Mouse (Mus musculus) adrenal gland, postnatal 4 days (tissue): ENCODE measurements around the gene Aspdh. TPM values are rescaled to one million over a fixed set of nuclear protein-coding genes. Genes with fewer than 3 reads are reported as not detected.
A peak's percentile ranks its signal among the peaks of the same experiment; 100 is the strongest.

Source experiments
- DNase-seq, 2 experiments: peaks; one replicate each; pipeline ENCODE4 v3.0.0; 2021 to 2022; ENCODE audit warnings: low spot score in 2 of 2, mixed read lengths in 2 of 2
- long read RNA-seq, 2 experiments: library from polyadenylated mRNA; stranded (forward); transcript quantifications; one replicate each; pipeline ENCODE4 v2.0.0; 2021
- total RNA-seq, 2 experiments: library from RNA; stranded (reverse); gene quantifications; 2 replicates each; pipeline ENCODE4 v1.2.3; 2021

The Aspdh gene
- total RNA-seq = 1 to 10 TPM; 3.2 to 6.2 TPM
- long read RNA-seq, experiment 1, partial matches to known transcripts = 0 of 5 reads
- long read RNA-seq, experiment 1, other reads (novel, unspliced or antisense) = 1 of 5 reads
- long read RNA-seq, experiment 2, partial matches to known transcripts = 1 of 2 reads
- long read RNA-seq, experiment 2, other reads (novel, unspliced or antisense) = 0 of 2 reads

GRCm38 (mm10) chr7:44465111-44465510 lies at the start of gene Aspdh:
Gene Aspdh, plus strand, starts transcription at chr7:44465391.
- peak in 1 of 2 experiments; percentile 2 for DNase-seq

GRCm38 (mm10) chr7:44427666-44428065 lies 37.5 kb upstream of the Aspdh start:
- DNase-seq = no peak

GRCm38 (mm10) chr7:44428171-44428950 lies 36.8 kb upstream of the Aspdh start:
- no peak for DNase-seq

GRCm38 (mm10) chr7:44428968-44429521 lies 36.1 kb upstream of the Aspdh start, which contains the start of gene Lrrc4b:
Gene Lrrc4b, plus strand, starts transcription at chr7:44429018.
- no peak for DNase-seq

GRCm38 (mm10) chr7:44429534-44430488 lies 35.4 kb upstream of the Aspdh start:
- DNase-seq = no peak

- DNase-seq = no peak
These were observed 32.6 kb upstream of the Aspdh start for GRCm38 (mm10) chr7:44432550-44432949.

- DNase-seq = no peak
These were observed 31.8 kb upstream of the Aspdh start for GRCm38 (mm10) chr7:44433371-44433770.

GRCm38 (mm10) chr7:44434089-44434488 lies 31.1 kb upstream of the Aspdh start:
- DNase-seq = no peak

GRCm38 (mm10) chr7:44435796-44436195 lies 29.4 kb upstream of the Aspdh start:
- no peak for DNase-seq

GRCm38 (mm10) chr7:44436267-44436666 lies 28.9 kb upstream of the Aspdh start:
- DNase-seq = no peak

- no peak for DNase-seq
These were observed 28.0 kb upstream of the Aspdh start for GRCm38 (mm10) chr7:44437188-44437587.

GRCm38 (mm10) chr7:44437933-44438332 lies 27.3 kb upstream of the Aspdh start:
- DNase-seq = no peak

GRCm38 (mm10) chr7:44439696-44440095 lies 25.5 kb upstream of the Aspdh start:
- no peak for DNase-seq

- no peak for DNase-seq
These were observed 24.7 kb upstream of the Aspdh start for GRCm38 (mm10) chr7:44440479-44440878.

GRCm38 (mm10) chr7:44441180-44441579 lies 24.0 kb upstream of the Aspdh start:
- no peak for DNase-seq

- DNase-seq = no peak
These were observed 23.5 kb upstream of the Aspdh start for GRCm38 (mm10) chr7:44441648-44442109.

- no peak for DNase-seq
These were observed 22.8 kb upstream of the Aspdh start for GRCm38 (mm10) chr7:44442407-44442821.

- DNase-seq = no peak
These were observed 21.7 kb upstream of the Aspdh start for GRCm38 (mm10) chr7:44443268-44444173.

GRCm38 (mm10) chr7:44444886-44445527 lies 20.2 kb upstream of the Aspdh start:
- DNase-seq = no peak
